Mouse (Mus musculus): ENCODE data around the gene Nod1. TPM values are rescaled to one million over a fixed set of nuclear protein-coding genes. Genes with fewer than 3 reads are reported as not detected.
A peak's percentile ranks its signal among the peaks of the same experiment; 100 is the strongest.
"Not testable (repeated sequence)": the region's sequence is repeated elsewhere in the genome, so short reads cannot be mapped to it uniquely, and the experiment has no call there.

Gene Nod1
- total RNA-seq, 4 experiments from 2014 or later = 17.8 to 19.7 (median 19.4) TPM

GRCm38 (mm10) chr6:54983526-54984050 lies 11.2 kb upstream of the Nod1 start:
- DNase-seq (ENCODE audit: low spot score) = no peak

- no peak for DNase-seq (ENCODE audit: low spot score)
Observed at GRCm38 (mm10) chr6:54979426-54979825, 7.0 kb upstream of the Nod1 start.

DNA sequence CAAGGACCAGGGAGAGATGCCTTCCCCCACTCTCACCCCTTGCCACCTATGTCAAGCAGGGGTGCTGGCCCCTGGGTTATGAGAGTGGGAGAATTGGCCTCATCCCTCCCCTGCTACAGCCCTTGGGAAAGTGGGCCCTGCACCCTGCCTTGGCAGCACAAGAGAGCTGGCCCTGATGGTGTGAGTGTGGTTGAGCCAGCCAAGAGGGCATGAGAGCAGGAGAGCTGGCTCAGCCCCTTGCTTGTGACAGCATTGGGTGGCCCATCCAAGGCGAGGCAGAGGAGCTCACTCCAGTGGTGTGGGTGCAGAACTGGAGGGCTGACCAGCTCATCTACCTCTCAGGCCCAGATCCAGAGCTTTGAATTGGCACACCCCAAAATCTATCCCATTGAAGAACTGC lies 3.2 kb upstream of the Nod1 start:
- DNase-seq (ENCODE audit: low spot score) = no peak

DNA sequence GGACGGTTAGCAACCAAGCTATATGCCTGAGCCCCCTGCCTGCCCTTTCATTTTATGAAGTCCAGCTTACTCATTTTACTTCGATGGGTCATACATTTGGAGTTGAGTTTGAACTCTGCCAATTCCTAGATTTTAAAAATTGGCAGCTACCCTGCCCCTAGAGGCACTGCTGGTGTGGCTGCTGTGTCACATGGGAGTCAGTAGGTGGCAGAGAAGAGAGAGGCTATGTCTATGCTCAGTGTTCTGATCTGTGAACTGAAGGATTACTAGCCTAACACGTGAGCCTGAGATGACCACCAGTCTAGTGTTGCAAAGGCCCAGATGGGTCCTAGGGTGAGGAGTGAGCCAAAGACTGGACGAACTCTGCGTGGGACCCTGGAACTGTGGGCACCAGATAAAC lies 2.1 kb upstream of the Nod1 start:
- no peak for DNase-seq (ENCODE audit: low spot score)

GRCm38 (mm10) chr6:54972929-54973211 lies 458 bp upstream of the Nod1 start:
- peak; percentile 56 for DNase-seq (ENCODE audit: low spot score)

DNA sequence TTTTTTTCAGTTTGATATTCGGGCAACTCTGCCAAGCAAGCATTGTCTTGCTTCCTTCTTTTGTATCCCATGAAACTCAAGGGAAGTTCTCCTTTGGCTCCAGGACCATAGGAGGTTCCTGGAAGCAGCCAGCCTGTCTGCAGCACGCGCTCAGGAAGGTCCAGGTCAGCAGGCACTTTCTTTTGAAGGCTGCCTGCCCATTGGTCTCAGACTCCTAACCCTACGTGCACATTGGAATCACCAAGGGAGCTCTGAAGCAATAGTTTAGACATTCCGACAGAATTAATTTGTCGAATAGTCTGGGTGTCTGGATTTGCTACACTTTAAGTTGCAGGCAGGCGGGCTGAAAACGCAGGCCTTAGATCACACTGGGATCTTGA lies 691 bp downstream of the Nod1 start:
- DNase-seq (ENCODE audit: low spot score) = no peak

DNA sequence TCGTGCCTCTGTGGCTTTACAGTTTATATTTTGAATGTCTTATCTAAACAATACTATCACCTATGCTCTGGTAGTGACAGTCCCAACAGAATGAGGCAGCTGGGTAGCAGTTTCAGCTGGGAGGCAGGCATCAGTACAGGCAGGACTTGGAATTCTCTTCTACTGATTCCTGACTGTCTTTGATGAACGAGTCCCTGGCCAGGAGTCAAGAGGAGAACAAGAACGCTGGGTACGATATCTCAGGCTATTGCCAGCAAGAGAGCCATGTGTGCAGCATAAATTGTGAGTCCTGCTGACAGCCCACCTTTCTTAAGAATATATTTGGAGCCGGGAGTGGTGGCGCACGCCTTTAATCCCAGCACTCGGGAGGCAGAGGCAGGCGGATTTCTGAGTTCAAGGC lies 1.9 kb downstream of the Nod1 start:
- no peak for DNase-seq (ENCODE audit: low spot score)

DNA sequence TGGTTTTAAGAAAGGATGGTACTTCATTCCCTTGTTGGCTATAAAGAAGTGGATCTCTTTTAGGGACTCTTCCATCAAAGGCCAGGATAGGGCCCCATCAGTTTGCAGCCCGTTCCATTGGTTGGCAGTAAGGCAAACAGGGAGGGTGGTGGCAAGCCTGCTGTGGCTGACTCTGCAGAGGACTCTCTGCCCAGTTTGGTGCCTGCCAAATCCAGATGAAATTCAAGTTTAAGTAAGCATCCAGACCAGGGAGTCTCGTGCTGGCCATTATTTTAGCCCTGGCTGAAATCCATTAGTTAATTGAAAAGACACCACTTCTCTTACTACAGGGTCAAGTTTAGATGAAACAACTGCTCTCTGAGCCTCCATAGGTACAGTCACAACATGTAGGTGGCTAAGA lies 2.6 kb downstream of the Nod1 start:
- no peak for DNase-seq (ENCODE audit: low spot score)

DNA sequence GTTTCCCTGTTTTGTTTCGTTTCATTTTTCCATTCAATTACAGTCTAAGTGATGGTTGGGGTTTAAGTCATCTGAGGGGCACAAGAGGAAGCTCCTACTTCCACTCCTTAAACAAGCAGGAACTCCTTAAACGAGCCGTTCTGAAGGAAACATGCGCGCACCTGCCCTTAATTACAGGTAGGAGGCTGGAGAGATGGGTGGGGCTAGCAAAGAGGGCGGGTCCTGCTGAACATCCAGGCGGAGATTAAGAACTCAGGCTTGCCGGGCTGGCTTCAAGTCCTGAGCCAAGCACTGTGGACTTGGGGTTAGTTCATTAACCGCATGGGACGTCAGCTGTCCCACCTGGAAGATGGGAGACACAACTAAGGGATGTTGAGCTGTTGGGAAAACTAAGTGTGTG lies 4.8 kb downstream of the Nod1 start:
- DNase-seq (ENCODE audit: low spot score) = no peak

DNA sequence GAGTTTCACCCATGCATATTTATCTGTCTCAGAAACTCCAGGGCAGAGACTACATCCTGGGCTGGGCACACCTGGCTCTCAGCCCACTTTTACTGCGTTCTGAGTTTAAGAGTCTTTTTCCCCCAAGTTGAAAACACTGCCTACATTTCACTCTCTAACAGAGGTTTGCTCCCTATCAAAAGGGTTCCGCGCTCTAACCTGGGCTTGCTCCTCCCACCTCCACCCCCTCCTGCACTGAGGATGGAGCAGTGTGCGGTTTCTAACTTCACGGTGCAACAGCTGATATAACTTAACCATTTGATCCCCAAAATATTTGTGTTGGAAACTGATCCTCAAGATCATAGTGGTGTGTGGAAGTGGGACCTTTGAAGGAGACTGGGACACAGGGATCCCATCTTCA lies 7.2 kb downstream of the Nod1 start:
- no peak for DNase-seq (ENCODE audit: low spot score)

DNA sequence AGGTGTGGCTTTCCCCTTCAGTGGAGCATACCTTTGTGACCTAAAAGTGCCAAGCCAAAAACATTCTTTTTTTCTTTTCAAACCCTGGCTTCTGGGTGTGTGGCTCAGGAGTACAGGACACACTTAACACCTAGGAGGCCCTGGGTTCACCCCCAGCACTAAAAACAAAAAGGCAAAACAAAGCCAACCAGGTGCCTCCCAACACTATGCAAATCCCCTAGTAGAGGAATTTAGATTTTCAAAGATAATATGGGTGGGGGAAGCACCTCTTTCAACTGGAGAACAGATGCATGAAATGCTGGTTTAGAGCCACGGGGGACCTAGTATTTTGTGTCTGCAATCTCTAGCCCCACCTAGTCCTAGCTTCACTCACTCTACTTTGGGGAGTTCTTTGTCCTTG lies 7.7 kb downstream of the Nod1 start:
- no peak for DNase-seq (ENCODE audit: low spot score)

DNA sequence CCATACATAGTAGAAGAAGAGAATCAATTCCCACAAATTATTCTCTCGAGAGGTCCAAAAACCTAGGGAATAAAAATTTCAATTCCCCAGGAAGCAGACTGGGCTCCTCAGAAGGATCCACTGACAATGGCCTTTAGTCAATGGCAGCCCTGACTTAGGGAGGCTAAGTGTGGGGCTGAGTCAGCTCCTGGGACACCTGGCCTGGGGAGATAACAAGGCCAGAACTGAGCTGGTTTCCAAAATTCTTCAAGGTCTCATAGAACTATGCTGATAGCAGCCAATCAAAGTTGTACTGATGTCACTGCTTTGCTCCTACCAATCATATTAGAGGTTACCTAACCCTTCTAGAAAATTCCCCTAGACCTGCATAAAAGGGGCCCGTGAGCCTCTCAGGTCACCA lies 8.8 kb downstream of the Nod1 start:
- DNase-seq (ENCODE audit: low spot score) = no peak

DNA sequence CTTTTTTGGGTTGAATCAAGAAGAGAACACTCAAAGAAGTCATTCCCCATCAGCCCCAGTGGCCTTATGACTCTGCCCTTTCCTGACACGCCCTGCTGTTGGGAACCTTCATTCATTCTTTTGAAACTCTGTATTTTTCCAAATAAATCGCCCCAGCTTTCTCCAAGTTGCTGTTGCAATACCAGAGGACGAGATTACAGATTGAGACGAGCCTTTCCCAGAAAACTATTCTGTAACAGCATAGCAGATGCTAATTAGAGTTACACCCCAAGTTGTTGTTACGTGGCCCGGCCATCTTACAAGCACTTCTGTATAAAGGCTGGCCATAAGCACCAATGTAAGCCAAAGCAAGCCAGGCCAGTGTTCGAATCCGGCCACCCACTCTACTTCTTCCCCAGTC lies 14.8 kb downstream of the Nod1 start:
- DNase-seq (ENCODE audit: low spot score) = peak; percentile 59

DNA sequence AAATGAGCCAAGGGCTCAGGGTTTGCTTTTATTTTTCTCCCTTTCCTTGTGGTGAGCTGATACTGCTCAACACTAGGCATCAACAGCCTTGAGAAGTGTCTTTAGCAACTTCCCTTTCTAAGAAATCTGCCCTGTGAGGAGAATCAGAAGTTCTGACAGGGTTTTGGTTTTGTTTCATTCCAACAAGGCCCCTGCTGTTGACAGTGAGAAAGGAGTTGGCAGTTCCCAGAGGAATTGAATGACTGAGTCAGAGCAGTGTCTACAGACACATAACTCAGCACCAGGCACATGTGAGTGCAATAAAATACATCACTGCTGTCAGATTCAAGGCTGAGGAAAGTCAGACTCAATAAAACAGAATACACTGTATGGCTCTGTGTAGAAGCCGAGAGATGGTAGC lies 16.0 kb downstream of the Nod1 start:
- peak; percentile 50 for DNase-seq (ENCODE audit: low spot score)

- no peak for DNase-seq (ENCODE audit: low spot score)
Observed at GRCm38 (mm10) chr6:54955949-54956348, 16.5 kb downstream of the Nod1 start.

- DNase-seq (ENCODE audit: low spot score) = peak; percentile 76
Observed at GRCm38 (mm10) chr6:54954659-54955414, 17.6 kb downstream of the Nod1 start.

DNA sequence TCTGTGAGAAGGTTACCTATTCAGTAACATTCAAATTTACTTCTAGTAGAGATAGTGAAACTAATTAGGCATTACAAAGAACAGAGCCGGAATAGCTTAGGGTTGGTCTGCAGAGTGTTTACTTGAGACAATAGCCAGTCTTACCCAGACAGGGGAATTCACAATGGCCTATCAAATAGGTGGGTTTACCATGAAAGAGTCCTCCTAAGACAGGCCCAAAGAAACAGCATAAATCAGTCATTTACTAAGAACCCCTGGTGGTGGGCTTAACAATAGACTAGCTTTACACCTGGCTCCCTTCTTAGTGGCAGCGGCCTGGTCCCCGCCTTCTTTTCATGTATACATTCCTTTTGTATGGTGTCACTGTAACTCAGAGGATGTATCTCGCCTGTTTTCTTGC lies 19.0 kb downstream of the Nod1 start:
- not testable (repeated sequence) for DNase-seq (ENCODE audit: low spot score)

GRCm38 (mm10) chr6:54952542-54952941 lies 19.9 kb downstream of the Nod1 start:
- DNase-seq (ENCODE audit: low spot score) = no peak

- DNase-seq (ENCODE audit: low spot score) = no peak
Observed at GRCm38 (mm10) chr6:54948682-54949081, 23.7 kb downstream of the Nod1 start.

- no peak for DNase-seq (ENCODE audit: low spot score)
Observed at GRCm38 (mm10) chr6:54946241-54946953, 26.0 kb downstream of the Nod1 start.

DNA sequence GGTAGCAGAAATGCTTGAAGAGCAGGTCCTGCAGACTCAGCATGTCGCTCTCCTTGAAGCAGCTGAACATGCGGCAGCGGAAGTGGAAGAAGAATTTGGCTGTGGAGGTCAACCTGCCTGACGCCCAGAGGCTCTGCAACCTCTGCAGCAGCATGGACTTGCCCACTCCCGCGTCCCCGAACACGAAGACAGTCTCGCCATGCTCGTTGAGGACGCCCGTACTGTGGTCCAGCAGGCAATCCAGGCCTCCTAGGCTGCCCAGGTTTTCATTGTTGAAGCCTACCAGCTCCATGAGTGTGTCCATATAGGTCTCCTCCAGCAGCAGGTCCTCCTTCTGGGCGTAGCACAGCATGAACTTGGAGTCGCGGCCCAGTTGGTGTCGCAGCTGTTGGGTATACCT lies 27.9 kb downstream of the Nod1 start:
- no peak for DNase-seq (ENCODE audit: low spot score)

DNA sequence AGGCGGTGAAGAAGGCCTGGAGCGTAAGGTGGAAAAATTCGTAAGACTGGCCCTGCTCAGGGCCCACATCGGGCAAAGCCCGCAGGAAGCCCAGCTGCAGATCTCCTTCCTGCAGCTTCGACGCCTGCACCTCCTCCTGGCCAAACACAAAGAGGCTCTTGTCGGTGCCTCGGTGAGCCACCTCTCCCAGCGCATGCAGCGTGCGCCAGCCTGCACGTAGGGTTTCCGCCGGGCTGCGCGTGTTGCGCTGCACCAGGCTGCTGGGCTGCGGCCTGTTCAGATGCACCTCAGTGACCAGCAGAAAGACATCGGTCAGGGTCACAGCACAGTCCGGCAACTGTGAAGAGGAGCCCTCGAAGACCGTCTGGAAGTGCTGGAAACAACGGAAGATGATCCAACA lies 28.7 kb downstream of the Nod1 start:
- no peak for DNase-seq (ENCODE audit: low spot score)

DNA sequence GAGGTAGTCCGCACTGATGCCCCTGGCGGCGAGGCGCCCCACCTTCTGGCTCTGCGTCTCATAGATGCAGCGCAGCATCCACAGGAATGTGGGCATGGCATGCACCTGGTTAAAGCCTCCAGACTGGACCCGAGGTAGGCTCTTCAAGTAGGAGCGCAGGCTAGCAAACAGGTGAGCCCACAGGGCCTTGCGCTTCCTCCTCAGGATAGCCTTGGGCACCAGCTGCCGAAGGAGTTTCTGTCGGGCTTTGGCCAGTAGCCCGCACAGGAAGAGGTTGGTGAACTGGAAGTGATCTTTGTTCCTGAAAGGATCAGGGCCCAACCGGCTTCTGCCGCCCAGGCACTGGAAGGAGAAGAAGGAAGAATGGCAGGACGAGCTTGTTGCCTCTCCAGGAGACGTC lies 29.1 kb downstream of the Nod1 start:
- no peak for DNase-seq (ENCODE audit: low spot score)

GRCm38 (mm10) chr6:54941149-54941548 lies 31.3 kb downstream of the Nod1 start:
- no peak for DNase-seq (ENCODE audit: low spot score)

Measured in heart, adult 8-10 months (tissue).